Mouse (Mus musculus): ENCODE data around the gene Il18.

The Il18 gene

GRCm38 (mm10) chr9:50554241-50555093, at the start of gene Il18:
TSS of gene Il18 (plus strand) at chr9:50554827.
- peak; percentile 28 for DNase-seq (ENCODE audit: low read depth, low spot score)

DNA sequence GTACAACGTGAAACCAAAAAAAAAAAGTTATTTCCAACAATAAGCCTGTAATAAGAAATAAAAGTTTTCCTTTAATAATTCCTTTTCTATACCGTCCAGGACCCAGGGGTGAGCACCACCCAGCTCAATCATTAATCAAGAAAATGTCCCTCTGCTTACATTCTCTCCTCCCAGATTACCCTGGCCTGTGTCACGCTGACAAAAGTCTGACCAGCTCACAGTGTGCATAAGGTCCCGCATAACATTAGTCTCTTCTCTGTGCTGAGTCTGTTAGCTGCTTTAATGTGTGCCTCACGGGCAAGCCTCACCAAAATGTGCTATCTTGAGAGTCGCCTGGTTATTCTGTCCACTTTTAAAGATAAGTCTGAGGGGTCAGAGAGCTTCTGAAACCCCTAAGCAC, 49.2 kb upstream of the Il18 start:
- no peak for DNase-seq (ENCODE audit: low read depth, low spot score)

- no peak for DNase-seq (ENCODE audit: low read depth, low spot score)
Observed at GRCm38 (mm10) chr9:50507570-50507969, 47.1 kb upstream of the Il18 start.

DNA sequence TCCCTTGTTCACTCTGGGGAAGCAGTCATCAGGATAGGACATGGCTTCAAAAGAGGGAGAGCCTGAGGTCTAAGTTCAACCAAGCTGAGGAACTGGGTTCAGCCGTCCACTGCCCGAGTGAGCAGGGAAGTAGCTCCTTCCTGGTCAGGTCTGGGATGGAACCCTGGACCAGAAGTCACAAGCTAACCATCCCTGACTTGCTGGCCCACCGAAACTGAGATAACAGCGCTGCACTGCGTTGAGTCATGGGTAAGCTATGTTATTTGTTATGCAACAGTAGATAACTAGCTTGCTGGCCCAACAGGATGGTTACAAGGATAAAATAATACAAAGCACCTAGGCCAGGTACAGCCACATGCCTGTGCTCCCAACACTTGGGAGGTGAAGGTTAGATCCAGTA, 39.2 kb upstream of the Il18 start:
- DNase-seq (ENCODE audit: low read depth, low spot score), result no peak

- peak; percentile 60 for DNase-seq (ENCODE audit: low read depth, low spot score)
Observed at GRCm38 (mm10) chr9:50518781-50519180, 35.8 kb upstream of the Il18 start.

DNA sequence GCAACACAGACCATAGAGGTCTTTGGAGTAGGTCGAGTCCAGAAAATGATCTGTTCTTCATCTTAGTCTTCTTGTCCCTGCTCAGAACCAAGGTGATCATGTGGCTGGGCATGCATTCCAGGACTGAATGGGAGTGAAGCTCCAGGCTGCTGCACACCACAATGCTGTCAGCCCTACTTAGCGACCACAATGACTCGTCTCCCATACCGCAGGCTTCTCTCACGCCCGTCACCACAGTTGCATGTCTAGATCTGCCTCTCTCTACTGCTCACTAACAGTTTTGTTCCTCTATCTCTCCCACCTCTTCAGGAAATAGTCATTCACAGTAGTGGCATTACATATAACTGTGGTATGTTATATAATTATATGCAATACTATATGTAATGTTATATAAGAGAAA, 33.9 kb upstream of the Il18 start:
- DNase-seq (ENCODE audit: low read depth, low spot score), result no peak

GRCm38 (mm10) chr9:50521562-50521961, 33.1 kb upstream of the Il18 start:
- no peak for DNase-seq (ENCODE audit: low read depth, low spot score)

DNA sequence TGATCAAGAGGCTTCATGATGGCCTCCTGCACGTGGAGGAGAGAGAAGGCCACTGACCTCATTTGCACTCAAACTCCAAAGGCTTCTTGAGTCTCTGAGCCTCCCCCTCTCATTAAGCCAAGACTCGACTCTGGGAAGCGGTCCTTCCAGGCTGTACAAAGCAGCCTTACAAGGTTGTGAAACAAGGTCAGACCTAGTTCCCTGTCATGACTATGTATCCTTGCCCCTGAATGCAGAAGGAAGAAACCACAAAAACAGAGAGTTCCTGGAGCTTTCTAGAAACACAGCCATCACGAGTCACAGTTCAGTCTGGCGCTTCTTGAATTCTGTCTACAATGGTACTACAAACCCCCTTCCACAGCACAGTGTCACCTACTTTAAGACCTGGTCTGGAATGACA, 32.1 kb upstream of the Il18 start:
- DNase-seq (ENCODE audit: low read depth, low spot score), result no peak

DNA sequence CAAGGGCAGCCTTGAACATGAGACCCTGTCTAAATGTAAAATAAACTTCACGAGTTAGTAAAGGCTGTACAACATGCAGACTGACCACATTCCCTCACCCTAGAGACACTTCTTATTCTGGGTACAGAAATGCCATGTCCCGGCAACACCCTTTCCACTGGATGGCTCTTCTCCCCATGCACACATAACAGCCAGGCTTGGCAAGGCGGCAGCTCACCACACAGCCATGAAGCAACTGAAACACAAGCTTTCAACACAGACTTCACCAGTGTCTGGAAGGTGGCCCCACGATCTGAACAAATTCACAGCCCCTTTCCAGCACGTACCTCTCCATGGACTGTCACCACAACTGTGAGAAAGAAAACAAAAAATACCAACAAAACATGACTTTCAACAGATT, 29.7 kb upstream of the Il18 start:
- no peak for DNase-seq (ENCODE audit: low read depth, low spot score)

DNA sequence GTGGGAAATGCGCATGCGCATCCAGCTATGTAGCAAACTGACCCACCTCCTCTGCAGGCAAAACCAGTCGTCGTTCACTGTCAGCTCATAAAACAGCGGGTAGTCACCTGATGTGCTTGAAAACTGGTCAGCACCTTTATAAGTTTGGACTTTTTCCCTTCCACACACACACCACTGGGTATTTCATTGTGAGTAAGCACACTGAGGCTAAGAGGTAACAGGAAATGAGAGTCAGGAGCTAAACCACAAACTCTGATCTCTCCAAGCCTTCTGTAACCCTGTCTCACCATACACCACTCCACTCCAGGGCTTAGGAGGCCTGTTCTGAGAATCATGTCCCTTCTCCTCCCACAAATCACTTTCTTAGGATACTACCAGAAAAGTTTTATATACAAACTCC, 29.0 kb upstream of the Il18 start:
- peak; percentile 45 for DNase-seq (ENCODE audit: low read depth, low spot score)

- no peak for DNase-seq (ENCODE audit: low read depth, low spot score)
Observed at GRCm38 (mm10) chr9:50527860-50528259, 26.8 kb upstream of the Il18 start.

- peak; percentile 92 for DNase-seq (ENCODE audit: low read depth, low spot score)
Observed at GRCm38 (mm10) chr9:50528293-50528892, 26.2 kb upstream of the Il18 start, which contains the start of gene Pts. TSS of gene Pts (minus strand) at chr9:50528724.

DNA sequence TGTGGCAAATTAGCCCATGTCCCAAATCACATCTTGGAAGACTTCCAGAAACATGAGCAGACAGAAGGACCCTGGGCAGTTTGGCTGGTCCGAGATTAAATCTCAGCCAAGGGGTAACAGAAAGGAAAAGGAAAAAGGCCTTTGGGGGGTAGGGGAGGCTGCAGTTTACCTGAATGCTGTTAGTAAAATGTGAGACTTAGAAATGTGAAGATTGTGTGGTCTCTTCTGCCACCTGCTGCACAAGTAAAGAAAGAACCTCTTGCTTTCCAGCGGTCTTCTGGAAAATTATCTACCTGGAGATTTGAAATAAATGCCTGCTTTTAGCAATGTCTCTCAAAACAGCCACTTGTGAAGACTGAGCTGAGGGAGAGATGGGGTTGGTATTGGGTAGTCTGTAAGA, 23.7 kb upstream of the Il18 start:
- no peak for DNase-seq (ENCODE audit: low read depth, low spot score)

DNA sequence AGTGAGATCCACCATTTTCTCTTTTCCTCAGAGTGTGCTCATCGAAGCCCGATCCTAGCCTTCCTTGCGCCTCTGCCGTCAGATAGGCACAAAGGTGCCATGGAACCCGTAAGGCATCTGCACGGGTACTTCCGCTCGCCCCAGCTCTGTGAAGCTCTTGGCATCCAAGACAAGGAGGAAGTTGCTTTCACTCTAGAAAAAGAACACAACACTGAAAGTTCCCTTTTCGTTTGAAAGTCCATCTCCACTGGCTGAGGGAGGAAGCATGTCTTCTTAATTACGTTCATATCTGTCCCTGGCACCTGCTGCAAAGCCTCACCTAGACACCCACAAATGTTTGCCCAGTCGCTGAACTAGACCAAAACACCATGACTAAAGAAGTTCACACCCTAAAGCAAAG, 21.3 kb upstream of the Il18 start:
- no peak for DNase-seq (ENCODE audit: low read depth, low spot score)

DNA sequence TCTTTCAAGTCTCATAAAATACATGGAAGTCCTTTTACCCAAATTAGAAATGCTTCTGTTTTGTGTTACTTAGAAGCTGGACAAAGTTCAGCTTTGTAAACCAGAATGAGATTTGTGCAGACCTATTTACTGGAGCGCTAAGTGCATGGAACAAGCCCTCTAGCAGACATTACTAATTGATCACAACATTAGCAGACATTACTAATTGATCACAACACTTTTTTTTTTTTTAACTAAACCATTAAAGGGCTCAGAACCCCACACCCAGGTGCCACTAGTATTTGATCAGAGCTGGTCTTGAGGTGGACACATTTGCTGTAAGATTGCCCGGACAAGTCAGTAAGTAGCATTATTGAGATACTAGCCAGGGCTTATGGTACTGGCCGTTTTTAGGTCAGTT, 20.8 kb upstream of the Il18 start:
- DNase-seq (ENCODE audit: low read depth, low spot score), result no peak

- no peak for DNase-seq (ENCODE audit: low read depth, low spot score)
Observed at GRCm38 (mm10) chr9:50535930-50536329, 18.7 kb upstream of the Il18 start.

DNA sequence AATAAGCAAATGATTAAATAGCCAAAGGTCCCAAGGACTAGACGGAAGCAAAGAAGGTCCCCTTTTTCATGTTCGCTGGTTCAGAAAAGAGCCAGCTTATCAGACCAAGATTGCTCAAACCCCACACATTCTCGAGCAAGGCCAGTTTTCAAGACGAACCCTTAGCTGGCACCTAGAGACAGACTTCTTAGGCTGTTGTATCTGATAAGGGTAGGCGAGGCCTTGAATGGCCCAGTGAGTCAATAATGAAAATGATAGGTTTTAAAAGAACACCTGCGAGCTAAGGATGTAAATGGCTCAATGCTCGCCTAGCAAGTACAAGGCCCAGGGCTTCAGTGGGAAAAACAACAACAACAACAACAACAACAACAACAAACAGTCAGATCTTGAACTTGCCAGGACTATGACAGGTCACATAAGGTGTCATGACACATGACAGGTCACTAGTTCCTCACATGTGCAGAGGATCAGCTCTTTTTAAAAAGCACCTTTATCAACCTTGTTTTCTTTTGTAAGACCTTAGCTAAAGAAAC, 18.0 kb upstream of the Il18 start:
- DNase-seq (ENCODE audit: low read depth, low spot score), result no peak

DNA sequence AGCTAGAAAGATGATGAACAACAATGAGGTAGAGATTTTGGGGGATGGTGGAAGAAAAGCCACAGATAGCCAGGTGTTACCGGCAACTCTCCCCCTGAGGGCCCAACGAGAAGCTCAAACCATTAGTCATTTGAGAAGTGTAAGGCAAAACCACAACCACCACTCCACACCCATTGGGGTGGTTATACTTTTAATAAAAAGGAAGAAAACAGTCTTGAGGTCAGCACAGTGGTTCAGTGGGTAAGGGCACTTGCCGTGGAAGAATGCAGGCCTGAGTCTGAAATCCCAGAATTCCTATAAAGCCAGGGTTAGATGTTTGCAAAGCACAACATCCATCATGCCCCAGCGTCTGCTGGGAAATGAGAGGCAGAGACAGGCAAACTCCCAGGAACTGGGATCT, 17.3 kb upstream of the Il18 start:
- no peak for DNase-seq (ENCODE audit: low read depth, low spot score)

DNA sequence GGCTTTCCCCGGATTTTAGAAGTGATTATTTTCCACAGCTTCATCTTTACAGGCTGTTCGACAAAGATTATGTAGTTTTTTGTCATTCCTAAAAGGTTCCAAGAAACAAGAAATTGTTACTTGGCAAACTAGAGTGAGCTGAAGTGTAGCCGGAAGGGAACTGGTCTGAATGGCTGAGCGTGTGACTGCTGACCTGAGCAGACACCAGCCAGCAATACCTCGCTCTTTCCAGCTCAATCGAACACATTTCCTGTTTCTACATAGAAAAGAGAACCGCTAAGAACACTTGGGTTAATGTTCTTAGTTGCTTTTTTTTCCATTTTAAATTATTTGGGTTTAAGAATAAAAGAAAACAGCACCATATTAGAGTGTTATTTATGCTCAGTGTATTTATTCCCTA, 14.5 kb upstream of the Il18 start:
- no peak for DNase-seq (ENCODE audit: low read depth, low spot score)

DNA sequence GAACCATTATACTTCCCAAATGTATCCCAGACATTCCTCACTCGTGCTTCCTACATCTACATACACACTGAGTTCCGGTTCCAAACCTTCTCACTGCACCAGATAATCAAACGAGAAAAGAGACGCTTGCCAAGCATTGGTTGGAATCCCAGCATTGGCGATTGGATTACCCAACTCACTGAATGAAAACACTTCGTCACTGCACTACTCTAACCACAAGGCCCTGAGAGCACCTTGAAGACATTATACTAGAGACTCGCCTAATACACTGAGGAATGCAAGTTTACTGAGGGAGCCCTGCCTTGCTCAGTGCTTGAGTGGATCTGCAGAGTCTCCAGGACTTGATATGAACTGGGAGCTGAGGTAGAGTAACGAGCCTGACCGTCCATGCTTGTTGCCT, 12.2 kb upstream of the Il18 start:
- DNase-seq (ENCODE audit: low read depth, low spot score), result no peak

- no peak for DNase-seq (ENCODE audit: low read depth, low spot score)
Observed at GRCm38 (mm10) chr9:50547859-50548478, 6.7 kb upstream of the Il18 start.

- no peak for DNase-seq (ENCODE audit: low read depth, low spot score)
Observed at GRCm38 (mm10) chr9:50548936-50549335, 5.7 kb upstream of the Il18 start.

DNA sequence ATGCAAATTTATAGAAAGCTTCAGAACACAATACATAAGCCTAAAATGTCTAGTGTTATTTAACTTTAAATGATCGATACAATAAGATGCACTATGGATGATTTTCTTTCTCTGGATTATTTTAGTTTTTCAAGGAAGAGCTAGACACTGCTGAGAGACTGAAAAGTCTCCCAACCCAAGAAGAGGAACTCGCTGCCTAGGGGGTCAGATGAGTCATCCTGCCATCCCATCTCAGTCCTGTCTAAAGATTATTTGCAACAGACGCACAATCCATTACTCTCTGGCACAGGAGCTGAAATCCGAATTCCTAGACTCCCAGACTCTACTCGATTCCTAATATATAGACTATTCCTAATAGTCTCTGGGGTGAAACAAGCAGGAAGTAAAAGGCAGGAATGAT, 2.4 kb upstream of the Il18 start:
- DNase-seq (ENCODE audit: low read depth, low spot score), result no peak
